Mouse (Mus musculus): Measurements from ENCODE around the gene Pga5.

GRCm38 (mm10) chr19:10699851-10700250 lies 22.0 kb upstream of the Pga5 start:
- no peak for TF ChIP-seq CTCF (IDR thresholded peaks at IDR 0.05; ENCODE audit: borderline replicate concordance, extremely low read depth, insufficient read depth, insufficient read length)
- TF ChIP-seq POLR2A (IDR thresholded peaks at IDR 0.05; ENCODE audit: borderline replicate concordance, extremely low read depth, insufficient read depth, insufficient read length, poor library complexity, severe bottlenecking) = no peak

All from brain, embryonic 14.5 days (tissue).